Mouse (Mus musculus): ENCODE data around the gene Phf11c. TPM values are rescaled to one million over a fixed set of nuclear protein-coding genes. Genes with fewer than 3 reads are reported as not detected.

The Phf11c gene
- total RNA-seq, 2 experiments from 2014 or later, result 0.55 to 0.60 TPM

Other genes with a start within 250 kb of the Phf11c start
- gene Gm5142, start 216.6 kb downstream of the Phf11c start, total RNA-seq (2021), result not detected
- 10 to 100 TPM; 30.7 to 32.3 TPM for gene Rcbtb1, start 194.2 kb downstream of the Phf11c start, total RNA-seq (2021)
- gene Gm6904, start 135.2 kb downstream of the Phf11c start, total RNA-seq (2021), result not detected
- not detected for gene Phf11a, start 97.9 kb downstream of the Phf11c start, total RNA-seq (2021)
- not detected for gene Phf11b, start 54.0 kb downstream of the Phf11c start, total RNA-seq (2021)
- gene Phf11d, start 29.9 kb downstream of the Phf11c start, total RNA-seq (2021), result under 1 TPM; 0.27 to 0.33 TPM
- 1 to 10 TPM; 5.6 to 6.3 TPM for gene Setdb2, start 45.5 kb upstream of the Phf11c start, total RNA-seq (2021)
- 10 to 100 TPM; 17.3 to 25.8 TPM for gene Cab39l, start 45.6 kb upstream of the Phf11c start, total RNA-seq (2021)
- 10 to 100 TPM; 42.0 to 49.1 TPM for gene Cdadc1, start 202.6 kb upstream of the Phf11c start, total RNA-seq (2021)
- gene Shisa2, start 229.9 kb upstream of the Phf11c start, total RNA-seq (2021), result 1 to 10 TPM; 4.1 to 4.3 TPM